Mouse (Mus musculus): ENCODE measurements around the gene Ssbp3. TPM values are rescaled to one million over a fixed set of nuclear protein-coding genes. Genes with fewer than 3 reads are reported as not detected.
A peak's percentile ranks its signal among the peaks of the same experiment; 100 is the strongest.

Gene Ssbp3
- total RNA-seq (2021), result 10 to 100 TPM; 23.4 to 27.9 TPM
- long read RNA-seq, experiment 1, transcript Ssbp3-202 (17 exons, 1,924 nt), result major isoform, 17 of 25 reads
- long read RNA-seq, experiment 1, partial matches to known transcripts, result 1 of 25 reads
- long read RNA-seq, experiment 1, other reads (novel, unspliced or antisense), result 5 of 25 reads
- long read RNA-seq, experiment 2, transcript Ssbp3-202 (17 exons, 1,924 nt), result major isoform, 16 of 21 reads
- long read RNA-seq, experiment 2, partial matches to known transcripts, result 2 of 21 reads
- long read RNA-seq, experiment 2, other reads (novel, unspliced or antisense), result 2 of 21 reads

DNA sequence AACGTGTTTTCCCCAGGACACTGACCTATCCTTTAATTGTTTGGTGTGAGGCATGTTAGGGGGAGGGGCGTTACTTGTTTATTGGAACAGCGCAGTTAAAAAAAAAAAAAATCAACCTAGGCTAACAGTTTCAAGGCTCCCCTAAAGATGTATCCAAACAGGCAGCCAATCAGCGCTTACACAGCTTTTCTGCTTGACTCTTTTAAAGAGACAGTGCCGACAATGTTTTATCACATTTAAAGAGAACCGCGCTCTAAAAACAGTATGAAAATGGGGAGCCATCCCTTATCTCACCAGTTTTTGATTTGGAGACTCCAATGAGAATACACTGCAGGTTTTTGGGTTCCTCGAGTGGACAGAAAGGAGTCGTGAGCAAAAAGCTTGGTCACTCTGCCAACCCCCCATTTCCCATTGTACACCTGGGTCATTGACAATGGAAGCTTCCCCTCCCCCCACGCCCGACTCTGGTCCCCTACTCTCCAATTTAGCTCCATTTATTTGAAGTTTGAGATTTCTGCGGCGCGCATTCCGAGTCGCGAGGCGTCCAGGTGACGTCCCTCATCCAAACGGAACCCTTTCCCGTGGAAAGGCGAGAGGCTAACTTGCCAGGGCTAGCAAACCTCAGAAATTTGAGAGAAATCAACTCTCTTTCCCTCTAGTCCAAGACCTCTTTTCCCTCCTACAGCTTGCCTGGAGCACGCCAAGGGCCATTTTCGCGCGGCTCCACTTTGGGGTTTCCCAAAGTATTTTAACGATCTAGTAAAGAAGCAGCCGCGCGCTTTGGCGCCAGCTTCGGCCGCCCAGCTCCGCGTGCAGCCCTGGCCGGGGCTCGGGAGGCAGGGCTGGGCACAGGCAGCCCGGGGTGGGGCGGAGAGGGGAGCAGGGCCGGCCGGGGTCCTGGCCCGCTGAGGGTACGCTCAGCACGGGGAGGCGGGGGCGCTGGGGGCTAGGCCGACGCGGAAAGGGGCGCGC, at the start of gene Ssbp3:
TSS of gene Ssbp3 (plus strand) at position 501 of the 972 bp plus-strand sequence.
- intact Hi-C loops (cut with DNase I; ENCODE audit: low total_unique reads), result loop anchor here (5.0 to 10.0 kb wide), 2 partner anchors 77 to 254 kb away; no protein-coding TSS in a partner anchor
- peak; percentile 63 for DNase-seq

DNA sequence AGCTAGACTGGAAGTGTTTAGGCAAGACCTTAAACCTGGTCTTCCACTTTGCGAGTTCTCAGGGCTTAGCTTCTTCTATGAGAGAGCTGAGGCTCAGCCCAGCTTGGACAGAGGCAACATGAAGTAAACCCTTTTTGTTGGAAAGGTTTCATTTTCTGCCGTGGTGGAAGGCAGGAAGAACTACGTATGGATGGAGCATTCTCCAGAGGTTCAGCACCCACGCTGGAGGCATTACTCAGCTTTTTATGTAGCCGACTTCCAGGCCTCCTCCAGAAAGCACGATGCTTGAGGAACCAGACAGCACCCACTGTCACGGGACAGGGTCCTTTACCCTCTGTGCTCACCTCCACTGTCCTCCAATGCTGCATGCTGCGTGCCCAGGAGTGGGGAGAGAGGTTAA, 48.6 kb upstream of the Ssbp3 start:
- intact Hi-C loops (cut with DNase I; ENCODE audit: low total_unique reads), result no loop called here
- DNase-seq, result no peak

DNA sequence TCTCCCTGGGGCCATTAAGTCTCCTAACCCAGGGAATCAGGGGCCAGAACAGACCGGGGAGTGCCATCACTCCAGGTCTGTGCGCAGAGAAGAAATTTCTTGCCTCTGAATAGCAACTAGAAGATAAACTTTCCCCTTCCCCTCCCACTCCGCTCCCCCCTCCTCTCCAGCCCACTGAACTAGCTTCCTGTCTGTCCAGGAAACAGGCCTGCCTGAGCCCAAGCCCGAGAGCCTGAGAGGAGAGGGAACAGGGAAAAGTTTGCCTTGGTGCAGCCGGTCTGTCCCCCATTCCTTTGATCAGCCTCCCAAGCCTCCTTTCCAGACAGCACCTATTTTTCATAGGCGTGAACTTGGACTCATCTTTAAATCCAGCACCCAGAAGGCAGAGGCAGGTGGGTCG, 48.2 kb upstream of the Ssbp3 start:
- DNase-seq, result no peak
- intact Hi-C loops (cut with DNase I; ENCODE audit: low total_unique reads), result no loop called here

DNA sequence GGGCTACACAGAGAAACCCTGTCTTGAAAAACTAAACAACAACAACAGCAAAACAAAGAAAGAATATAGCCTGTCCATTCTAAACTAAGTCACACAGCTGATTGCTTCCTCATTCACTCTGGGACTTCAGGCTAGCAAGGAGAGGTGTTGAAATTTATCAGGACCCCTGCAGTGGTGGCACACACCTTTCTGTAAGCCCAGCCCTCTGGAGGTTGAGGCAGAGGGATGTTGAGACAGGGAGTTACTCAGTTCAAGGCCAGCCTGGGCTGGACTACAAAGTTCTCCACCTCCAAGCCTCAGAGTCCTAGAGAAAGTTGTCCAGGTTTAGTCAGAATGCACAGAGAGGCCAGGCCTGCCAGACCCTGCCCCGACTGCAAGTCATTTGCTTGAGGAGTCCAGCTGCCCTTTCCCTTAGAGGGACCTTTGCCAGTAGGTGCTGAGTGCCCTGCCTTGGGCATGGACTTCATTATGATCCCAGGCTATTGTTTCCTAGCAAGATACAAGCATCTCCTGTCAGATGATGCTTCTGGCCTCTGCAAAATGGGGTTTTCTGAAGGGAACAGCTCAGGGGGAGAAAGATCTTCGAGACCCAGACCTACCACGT, 47.6 kb upstream of the Ssbp3 start:
- no peak for DNase-seq
- intact Hi-C loops (cut with DNase I; ENCODE audit: low total_unique reads), result no loop called here

DNA sequence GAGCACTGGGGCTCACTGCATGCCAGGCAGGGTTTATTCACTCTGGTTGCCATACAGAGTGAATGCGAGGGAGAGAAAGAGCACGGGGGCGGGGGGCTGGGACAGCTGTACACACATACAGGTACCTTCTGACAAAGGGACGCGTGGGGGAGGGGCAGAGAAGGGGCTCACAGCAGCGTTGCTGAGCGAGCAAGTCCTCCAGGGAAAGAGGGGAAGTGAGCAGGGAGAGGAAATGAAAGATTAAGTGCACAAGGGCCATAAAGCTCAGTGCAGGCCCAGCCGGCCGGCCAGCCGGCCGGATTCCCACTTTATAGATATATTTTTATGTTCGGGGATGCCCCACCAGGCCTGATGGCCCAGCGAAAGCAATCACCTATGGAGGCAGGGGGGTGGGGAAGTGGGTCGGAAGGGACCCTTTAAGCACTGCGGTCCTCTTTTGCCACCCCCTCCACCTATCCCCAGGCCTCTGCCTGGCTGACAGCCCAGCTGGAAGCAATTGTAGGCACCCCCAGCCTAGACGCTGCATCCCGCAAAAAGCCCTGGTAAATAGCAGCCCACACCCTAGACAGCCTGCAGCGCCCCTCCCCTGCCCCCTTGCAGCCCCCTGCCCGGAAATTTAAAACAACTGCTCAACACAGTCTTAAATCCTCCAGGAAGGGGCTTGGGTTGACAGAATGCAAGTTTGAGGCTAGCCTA, 44.9 kb upstream of the Ssbp3 start:
- intact Hi-C loops (cut with DNase I; ENCODE audit: low total_unique reads), result no loop called here
- no peak for DNase-seq

DNA sequence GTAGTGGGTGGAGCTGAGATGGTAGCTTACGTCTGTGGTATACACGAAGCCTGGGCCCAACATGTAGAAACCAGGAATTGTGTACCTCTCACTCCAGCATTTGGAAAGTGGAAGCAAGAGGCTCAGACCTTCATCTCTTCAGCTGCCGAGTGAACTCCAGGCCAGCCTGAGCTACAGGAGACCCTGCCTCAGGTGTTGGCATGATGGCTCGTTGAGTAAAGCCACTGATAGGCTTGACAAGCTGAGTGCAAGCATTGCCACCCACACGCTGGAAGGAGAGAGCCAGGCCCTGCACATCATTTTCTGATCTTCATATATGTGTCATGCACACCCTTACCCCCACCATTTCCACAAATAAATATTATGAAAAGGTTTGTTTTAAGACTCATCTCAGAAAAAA, 44.1 kb upstream of the Ssbp3 start:
- intact Hi-C loops (cut with DNase I; ENCODE audit: low total_unique reads), result no loop called here
- DNase-seq, result no peak

DNA sequence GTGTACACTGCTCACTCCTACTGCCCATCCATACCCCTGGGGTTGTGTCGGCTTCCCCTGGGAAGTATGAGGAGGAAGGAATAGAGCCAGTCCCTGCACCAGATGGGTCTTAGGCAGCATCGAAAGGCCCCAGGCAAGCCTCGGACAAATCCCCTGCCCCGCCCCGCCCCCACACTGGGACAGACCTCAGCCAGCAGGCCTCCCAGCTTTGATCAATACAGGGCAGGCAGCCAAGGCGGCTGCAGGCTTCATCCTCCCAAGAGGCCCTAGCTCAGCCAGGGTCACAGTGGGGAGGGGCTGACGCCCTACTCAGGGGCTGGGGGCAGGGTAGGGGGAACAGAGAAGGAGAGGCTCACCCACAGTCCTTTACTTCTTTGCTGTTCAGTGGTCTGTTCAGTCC, 43.7 kb upstream of the Ssbp3 start:
- DNase-seq, result peak; percentile 71
- intact Hi-C loops (cut with DNase I; ENCODE audit: low total_unique reads), result no loop called here

DNA sequence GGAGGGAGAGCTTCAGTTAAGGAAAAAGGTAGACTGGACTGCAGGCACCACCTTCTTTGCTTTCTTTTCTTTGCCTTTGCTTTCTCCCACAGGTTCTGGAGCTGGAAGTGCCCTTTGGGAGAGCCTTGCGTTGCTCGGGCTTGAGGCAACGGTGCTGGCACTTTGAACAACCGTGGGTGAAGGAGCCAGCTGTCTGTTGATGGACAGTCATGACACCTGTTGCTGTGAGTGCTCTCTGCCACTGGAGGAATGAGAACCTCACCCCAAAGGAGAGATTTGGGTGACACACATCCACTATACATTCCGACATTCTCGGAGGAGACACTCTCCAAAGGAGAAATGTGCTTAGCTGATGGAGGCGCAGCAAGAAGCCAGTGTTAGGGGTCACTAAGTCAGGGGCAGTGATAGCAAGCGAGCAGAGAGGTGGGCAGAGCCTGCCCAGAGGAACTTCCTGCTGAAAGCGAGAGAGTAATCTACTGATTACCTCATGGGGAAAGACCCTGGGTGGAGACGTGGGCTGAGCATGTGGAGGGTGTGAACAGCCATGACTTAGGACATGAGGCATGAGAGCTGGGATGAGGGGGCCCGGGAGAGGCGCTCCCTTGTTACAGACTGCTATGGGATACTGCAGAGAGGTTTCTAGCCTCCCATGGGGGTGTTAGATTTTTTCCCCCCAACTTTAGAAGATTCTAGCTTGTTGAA, 41.6 kb upstream of the Ssbp3 start:
- peak; percentile 28 for DNase-seq
- intact Hi-C loops (cut with DNase I; ENCODE audit: low total_unique reads), result no loop called here

DNA sequence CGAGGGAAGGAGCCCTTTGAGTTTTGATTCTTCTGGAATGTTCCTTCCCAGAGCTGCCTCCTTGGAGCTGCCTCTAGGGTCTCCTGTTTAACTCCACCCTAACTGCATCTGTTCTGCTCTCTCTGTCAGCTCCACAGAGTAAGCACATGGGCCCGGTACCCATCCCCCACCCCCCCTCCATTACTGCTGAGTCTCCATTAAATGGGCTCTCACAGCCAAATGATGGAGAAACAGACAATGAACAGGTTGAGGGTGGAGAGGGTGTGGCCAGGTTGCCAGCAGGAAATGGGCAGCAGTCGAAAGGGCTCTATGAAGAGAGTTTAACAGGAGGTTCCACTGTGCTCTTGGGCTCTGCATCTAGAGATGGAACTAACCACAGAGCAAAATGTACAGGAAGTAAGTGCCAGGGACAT, 41.0 kb upstream of the Ssbp3 start:
- intact Hi-C loops (cut with DNase I; ENCODE audit: low total_unique reads), result no loop called here
- DNase-seq, result no peak

DNA sequence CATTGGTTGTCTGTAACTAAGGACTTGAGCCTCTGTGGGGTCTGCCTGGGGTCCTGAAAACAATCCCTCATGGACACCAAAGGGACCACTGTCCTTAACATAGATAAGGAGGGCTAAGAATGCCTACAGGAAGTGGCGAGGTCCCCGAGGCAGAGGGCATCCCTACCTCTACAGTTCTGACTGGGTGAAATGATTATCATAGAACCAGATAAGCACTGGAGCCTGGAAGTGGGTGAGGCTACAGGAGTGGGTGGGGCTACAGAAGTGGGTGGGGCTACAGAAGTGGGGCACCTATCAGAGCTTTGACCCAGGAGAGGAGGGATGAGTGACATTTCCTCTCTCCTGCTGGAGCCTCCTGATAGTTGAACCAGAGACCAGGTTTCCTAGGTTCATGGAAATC, 39.9 kb upstream of the Ssbp3 start:
- DNase-seq, result no peak
- intact Hi-C loops (cut with DNase I; ENCODE audit: low total_unique reads), result no loop called here

DNA sequence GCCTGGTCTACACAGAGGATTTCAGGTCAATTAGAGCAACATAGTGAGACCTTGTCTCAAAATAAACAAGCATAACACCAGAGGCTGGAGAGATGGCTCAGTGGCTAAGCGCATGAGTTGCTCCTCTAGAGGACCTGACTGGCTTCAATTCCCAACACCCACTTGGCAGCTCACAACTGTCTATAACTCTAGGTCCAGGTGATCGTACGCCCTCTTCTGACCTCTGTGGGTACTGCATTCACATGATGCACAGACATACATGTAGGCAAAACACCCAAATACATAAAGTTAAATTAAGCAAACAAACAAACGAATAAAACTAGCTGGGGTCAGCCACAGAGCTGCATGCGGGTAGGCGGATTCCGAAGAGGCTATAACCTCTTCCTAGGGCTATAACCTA, 36.0 kb upstream of the Ssbp3 start:
- intact Hi-C loops (cut with DNase I; ENCODE audit: low total_unique reads), result no loop called here
- DNase-seq, result no peak

DNA sequence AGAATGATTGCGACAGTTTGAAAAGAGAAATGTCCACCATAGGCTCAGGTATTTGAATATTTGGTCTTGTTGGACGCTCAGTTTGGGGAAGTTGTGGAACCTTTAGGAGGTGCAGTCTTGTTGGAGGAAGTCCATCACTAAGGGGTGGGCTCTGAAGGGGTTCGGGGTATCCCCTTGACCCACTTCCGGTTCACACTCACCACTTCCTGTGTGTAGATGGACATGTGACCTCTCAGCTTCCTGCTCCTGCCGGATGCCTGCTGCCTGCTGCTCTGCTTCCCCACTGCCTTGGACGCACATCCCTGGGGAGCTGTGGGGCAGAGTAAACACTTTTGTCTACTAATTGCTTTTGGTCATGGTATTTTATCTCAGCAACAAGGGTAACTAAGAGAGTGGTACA, 29.4 kb upstream of the Ssbp3 start:
- intact Hi-C loops (cut with DNase I; ENCODE audit: low total_unique reads), result no loop called here
- no peak for DNase-seq

DNA sequence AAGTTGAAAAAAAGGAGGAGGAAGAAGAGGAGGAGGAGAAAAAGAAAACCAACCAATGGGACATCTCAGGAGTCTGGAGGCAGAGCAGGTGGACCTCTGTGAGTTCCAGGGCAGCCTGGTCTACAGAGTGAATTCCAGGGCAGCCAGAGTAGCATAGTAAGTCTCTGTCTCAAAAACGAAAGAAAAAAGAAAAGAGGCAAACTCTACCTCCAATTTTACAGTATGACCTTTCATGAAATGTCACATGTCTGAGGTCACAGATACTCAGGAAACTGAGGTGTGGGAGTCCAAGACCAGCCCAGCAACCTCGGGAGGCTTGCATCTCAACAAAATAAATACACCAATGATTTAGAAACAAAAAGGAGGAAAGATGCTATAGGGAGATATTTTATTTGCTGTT, 27.4 kb upstream of the Ssbp3 start:
- no peak for DNase-seq
- intact Hi-C loops (cut with DNase I; ENCODE audit: low total_unique reads), result no loop called here

DNA sequence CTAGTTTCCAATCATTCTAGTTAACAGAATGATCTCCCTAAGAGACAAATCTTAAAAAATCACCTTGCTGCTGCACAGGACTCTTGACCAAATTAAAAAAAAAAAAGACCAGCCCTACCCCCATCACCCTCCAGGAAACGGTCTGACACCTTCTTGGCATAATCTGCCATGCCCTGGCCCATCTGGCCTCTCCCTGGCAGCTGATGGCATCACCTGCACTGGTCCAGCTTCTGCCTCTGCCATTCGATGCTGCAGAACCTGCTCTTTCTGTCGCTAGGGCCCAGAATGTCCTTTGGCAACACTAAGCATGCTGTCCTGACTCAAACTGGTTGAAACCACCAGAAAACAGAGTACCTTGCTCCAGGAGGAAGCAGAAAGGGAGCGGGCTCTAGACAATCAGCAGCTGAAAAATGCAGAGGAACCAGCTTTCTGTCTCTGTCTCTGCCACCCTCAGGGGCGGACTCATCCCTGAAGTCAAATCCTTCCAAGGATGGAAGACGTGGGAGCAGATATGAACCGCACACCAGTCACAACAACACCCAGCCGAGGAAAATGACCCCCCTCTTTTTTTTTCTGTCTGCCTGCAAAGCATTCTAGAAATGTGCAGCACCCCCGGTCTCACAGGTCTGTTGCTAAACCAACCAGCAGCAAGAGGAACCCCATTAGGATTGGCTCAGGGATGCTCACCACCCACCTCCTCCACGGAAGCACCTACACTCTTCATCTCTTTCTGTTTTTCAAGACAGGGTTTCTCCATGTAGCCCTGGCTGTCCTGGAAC, 24.0 kb upstream of the Ssbp3 start:
- intact Hi-C loops (cut with DNase I; ENCODE audit: low total_unique reads), result no loop called here
- no peak for DNase-seq

DNA sequence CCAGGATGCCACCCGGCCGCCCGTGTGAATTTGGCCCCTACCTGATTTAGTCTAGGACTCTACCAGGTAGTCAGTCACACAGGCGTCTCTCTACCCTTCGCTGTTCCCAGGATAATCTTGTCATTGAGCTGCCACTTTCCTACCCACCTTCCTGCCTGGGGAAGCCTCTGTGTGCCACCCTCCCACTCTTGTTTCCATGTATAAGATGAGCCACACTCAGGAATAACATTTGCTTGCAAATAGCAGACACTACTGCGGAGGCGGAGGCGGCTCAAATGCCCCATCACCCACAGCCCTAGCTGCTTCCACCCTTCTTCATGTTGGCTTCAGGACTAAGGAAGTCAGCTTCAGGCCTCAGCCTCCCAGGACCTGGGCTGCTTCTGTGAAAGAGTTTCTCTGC, 14.4 kb upstream of the Ssbp3 start:
- intact Hi-C loops (cut with DNase I; ENCODE audit: low total_unique reads), result no loop called here
- DNase-seq, result no peak

DNA sequence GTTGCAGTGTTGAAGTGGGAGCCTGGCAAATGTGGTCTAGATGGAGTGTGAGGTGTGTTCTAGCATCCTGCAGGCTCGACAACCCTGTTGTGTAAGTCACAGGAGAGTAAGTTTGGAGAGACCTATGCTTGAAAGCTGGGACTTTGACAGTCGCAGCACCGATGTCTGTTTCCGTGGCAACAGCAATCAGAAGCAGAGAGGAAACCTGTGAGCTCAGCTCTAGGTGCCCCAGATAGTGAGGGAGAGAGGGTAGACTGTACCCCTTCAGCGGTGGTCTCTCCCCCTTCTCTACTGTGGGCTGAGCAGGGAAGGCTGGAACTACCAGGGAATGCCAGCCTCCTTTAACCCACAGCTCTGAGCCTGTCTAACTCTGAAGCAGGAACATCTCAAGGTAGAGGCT, 11.6 kb upstream of the Ssbp3 start:
- DNase-seq, result no peak
- intact Hi-C loops (cut with DNase I; ENCODE audit: low total_unique reads), result no loop called here

DNA sequence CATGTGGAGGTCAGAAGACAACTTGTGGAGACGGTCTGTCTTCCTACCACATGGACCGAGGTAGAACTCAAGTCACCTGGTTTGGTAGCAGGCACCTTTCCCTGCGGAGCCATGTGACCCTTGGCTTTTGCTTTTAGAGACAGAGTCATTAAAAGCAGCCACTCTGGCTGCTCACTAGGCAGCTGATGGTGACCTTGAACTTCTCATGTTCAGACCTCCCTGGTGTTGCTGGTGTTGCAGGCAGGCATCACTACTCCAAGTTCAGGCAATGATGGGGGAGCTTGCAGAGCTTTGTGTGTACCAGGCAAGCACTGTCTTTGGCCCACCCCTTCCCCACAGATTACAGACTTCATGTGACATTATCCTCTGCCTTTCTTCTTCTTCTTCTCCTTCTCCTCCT, 11.0 kb upstream of the Ssbp3 start:
- no peak for DNase-seq
- intact Hi-C loops (cut with DNase I; ENCODE audit: low total_unique reads), result no loop called here

DNA sequence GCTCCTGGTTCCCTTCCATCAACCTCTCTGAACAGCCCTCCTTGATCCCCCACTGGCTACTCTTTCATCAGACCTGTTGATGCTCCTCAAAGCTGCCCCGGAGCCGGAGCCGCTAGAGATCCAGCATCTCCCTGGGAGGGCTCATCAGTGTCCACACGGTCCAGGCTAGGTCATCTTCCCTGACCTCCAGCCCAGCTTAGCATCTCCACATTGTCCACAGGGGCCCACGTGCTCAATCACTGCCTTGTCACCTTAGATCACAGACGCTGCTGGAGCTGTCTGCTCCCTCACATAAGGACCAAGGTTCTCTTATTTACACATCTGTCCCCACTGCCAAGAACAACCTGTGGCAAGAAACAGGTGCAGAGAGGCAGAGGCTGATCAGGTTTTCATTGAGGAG, 9.8 kb upstream of the Ssbp3 start:
- intact Hi-C loops (cut with DNase I; ENCODE audit: low total_unique reads), result no loop called here
- no peak for DNase-seq

DNA sequence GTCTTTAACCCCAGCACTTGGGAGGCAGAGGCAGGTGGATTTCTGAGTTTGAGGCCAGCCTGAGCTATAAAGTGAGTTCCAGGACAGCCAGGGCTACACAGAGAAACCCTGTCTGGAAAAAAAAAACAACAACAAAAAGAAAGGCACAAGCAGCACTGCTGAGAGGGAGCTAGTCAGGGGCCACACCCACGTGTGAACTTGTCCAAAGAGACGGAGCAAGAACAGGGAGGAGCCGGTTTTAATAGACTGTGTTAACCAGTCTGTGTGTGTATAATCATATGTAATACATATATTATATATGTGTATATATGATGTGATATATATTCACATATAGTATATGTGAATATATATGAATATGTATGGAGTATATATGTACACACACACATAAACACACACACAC, 8.9 kb upstream of the Ssbp3 start:
- intact Hi-C loops (cut with DNase I; ENCODE audit: low total_unique reads), result no loop called here
- DNase-seq, result no peak
